Mouse (Mus musculus) kidney, postnatal 25 days (tissue): ENCODE results near the gene 7420426K07Rik.

ENCODE experiments used
- DNase-seq, 2 experiments: peaks; one replicate each; pipeline ENCODE4 v3.0.0; 2021; ENCODE audit warnings: mixed read lengths in 2 of 2

The 7420426K07Rik gene

GRCm38 (mm10) chr9:98902819-98903218 lies at the start of gene 7420426K07Rik:
7420426K07Rik (plus strand) TSS chr9:98903119.
- no peak for DNase-seq

GRCm38 (mm10) chr9:98856210-98856609 lies 46.7 kb upstream of the 7420426K07Rik start, which contains the start of gene Prr23a2:
Prr23a2 (plus strand) TSS chr9:98856494.
- DNase-seq, result no peak

- DNase-seq, result peak in 1 of 2 experiments; percentile 4
These were observed 39.5 kb upstream of the 7420426K07Rik start for GRCm38 (mm10) chr9:98863463-98863862.

- no peak for DNase-seq
These were observed 38.3 kb upstream of the 7420426K07Rik start, which contains the start of gene Prr23a3 for GRCm38 (mm10) chr9:98864571-98864970. Prr23a3 (plus strand) TSS chr9:98864767.

GRCm38 (mm10) chr9:98901486-98901885 lies 1.4 kb upstream of the 7420426K07Rik start:
- DNase-seq, result no peak

GRCm38 (mm10) chr9:98920629-98921523 lies 18.0 kb downstream of the 7420426K07Rik start:
- no peak for DNase-seq

- no peak for DNase-seq
These were observed 20.2 kb downstream of the 7420426K07Rik start for GRCm38 (mm10) chr9:98923119-98923518.

GRCm38 (mm10) chr9:98924183-98924582 lies 21.3 kb downstream of the 7420426K07Rik start:
- no peak for DNase-seq

- DNase-seq, result no peak
These were observed 26.6 kb downstream of the 7420426K07Rik start for GRCm38 (mm10) chr9:98929496-98929895.

- DNase-seq, result no peak
These were observed 30.0 kb downstream of the 7420426K07Rik start for GRCm38 (mm10) chr9:98932931-98933330.

- no peak for DNase-seq
These were observed 32.4 kb downstream of the 7420426K07Rik start for GRCm38 (mm10) chr9:98935190-98935909.

- DNase-seq, result no peak
These were observed 36.4 kb downstream of the 7420426K07Rik start for GRCm38 (mm10) chr9:98939290-98939689.

- no peak for DNase-seq
These were observed 49.5 kb downstream of the 7420426K07Rik start for GRCm38 (mm10) chr9:98952171-98953050.

- no peak for DNase-seq
These were observed 50.4 kb downstream of the 7420426K07Rik start for GRCm38 (mm10) chr9:98953291-98953690.

GRCm38 (mm10) chr9:98953830-98954229 lies 50.9 kb downstream of the 7420426K07Rik start:
- no peak for DNase-seq
